Mouse (Mus musculus) erythroblast, embryonic 14.5 days (primary cell): ENCODE data around the gene Il10rb.
A peak's percentile ranks its signal among the peaks of the same experiment; 100 is the strongest.

Experiments
- GATA1 ChIP-seq: IDR thresholded peaks from 2 replicates; pipeline ENCODE4 v1.6.1; 2012; ENCODE audit warnings: low read length, inconsistent platforms, mixed read lengths
- TAL1 ChIP-seq: IDR thresholded peaks from 3 replicates; pipeline ENCODE4 v1.6.1; 2012; ENCODE audit warnings: low read length, inconsistent platforms, mixed read lengths

GRCm38 (mm10) chr16:91433329-91433933, 27.5 kb downstream of the Il10rb start:
- no peak for TF ChIP-seq TAL1
- peak; percentile 28; the same call in 1 of the 2 replicates for TF ChIP-seq GATA1
